Mouse (Mus musculus) testis, postnatal 10 days (tissue): ENCODE results near the gene Hormad2.

Experiments
- DNase-seq: peaks from one replicate; pipeline ENCODE4 v3.0.0; 2021; ENCODE audit warnings: low spot score

The Hormad2 gene

DNA sequence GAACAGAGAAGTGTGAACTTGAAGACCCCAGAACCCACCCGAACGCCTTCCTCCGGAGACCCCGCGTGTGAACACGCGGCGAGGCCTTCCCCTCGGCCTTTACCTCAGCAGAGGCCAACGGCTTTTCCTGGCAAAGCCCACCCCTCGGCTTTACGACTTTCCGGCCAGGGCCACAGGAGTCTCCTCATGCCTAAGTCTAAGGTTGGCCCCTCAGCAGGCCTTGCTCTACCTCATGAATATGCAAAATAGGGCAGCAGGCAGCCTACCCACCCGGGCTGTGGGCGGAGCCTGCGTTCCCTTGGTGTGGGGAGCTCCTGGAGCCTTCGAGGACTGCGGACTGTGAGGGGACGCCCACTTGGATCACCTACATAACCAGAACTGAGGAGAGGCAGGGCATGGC, at the start of gene Hormad2:
Gene Hormad2, minus strand, starts transcription at position 128 of the 400 bp plus-strand sequence.
- DNase-seq: peak; percentile 69

DNA sequence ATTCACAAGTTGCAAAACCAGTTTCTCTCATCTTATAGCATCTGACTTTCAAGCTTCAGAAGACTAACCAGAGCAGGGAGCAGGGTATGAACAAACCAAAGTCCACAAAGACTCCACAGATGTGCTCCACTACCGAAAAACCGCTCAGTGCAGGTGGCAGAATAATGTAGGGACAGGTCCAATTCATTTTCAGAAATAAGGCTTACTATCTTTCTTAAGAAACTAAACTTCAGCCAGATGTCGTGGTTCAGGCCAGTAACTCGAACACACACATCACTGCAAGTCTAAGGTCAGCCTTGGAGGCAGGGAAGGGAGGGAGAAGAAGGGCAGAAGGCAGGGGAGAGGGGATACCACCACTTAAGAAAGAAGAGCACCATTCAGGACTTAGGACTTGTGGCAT, 48.3 kb upstream of the Hormad2 start:
- no peak for DNase-seq

DNA sequence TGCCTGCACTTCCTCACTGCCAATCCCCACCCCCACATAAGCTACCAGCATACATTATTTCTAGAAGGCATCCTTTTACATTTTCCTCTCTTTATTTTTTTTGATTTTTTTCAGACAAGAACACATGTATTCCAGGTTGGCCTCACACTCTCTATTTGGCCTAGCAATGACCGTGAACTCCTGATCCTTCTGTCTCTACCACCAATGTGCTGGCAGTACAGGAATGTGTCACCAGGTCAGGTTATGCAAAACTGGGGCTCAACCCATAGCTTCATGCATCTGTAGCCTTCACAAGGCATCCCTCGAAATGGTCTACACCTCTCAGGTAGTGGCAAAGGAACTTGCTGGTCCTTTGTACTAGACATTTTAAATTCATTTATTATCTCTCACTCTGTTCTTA, 47.9 kb upstream of the Hormad2 start:
- DNase-seq: no peak

DNA sequence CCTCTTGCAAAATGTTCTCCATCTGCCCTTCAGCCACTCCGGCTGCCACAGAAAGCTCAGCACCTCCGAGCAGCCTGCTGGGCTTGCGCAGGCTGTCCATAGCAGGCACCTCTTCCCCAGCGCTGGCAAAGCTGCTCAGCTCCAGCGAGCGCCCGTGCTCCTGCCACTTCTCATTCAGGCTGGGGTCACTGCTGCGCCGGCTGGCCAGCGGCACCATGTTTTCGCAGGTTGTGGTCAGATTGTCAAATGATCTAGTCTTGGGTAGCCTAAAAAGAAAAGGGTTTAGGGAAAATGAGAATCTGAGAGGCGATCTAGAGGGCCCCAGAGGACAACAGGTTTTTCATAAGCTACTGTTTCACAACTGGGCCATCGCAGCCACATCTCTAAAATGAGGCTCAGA, 47.5 kb upstream of the Hormad2 start:
- DNase-seq: no peak

DNA sequence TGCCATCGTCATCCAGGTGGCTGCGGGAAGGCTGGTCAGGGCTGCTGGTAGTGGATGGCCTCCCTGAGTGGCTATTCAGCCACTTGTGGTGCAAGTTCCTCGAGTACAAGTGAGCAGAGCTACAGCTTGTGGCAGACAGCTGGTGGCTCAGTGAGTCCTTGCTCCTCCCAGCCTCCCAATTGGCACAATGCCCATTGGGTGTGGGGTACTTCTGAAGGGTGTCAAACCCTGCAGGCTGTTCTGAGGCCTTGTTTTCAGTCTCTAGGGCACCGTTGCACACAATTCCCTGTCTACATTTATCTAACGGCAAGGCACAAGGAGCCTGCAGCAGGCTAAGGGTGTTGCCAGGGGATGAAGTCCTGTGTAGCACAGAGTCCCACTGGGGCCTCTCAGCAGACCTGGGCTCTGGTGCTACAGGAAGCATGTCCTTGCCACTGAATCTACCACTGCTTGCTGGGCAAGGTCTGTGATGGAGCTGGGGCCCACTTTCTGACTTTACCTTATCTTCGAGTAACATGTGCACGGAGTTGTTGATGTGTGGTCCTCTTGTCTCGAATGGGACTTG, 46.6 kb upstream of the Hormad2 start:
- peak; percentile 59 for DNase-seq

DNA sequence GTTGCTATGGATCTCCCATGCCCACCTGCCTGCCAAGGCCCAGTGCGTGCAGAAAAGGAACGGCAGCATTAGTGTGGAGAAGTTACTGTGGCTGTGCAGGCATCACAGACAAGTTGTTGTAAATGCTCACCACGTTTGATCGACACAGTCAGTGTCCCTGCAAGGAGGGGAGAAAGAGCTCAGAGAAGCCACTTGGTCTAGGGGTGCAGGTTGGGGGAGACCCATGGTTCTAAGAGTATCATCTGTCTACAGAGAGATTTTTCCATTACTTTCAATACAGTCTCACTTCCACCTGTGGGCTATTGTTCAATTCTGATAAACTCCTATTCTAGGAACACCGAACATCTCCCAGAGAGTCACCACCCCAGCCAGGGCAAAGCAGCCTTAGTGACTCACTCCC, 43.6 kb upstream of the Hormad2 start:
- DNase-seq: no peak

DNA sequence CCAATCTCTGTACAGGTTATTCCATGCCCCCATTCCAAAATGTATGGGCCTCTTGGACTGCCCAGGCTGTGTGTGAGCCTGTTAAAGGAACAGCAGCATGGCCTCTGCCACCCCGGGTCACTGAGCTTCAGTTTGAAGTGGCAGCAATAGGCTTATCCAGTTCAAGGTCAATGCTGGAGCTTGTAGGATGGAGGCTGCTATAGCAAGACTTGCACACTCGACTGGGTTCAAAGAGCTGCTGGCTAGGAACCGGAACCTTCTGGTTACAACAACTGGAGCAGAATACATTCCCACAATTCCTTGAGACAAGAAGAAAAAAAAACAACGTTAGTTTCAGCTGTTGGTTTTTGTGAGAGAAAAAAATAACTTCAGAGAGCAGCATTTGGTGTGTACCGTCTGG, 41.7 kb upstream of the Hormad2 start:
- DNase-seq: no peak

DNA sequence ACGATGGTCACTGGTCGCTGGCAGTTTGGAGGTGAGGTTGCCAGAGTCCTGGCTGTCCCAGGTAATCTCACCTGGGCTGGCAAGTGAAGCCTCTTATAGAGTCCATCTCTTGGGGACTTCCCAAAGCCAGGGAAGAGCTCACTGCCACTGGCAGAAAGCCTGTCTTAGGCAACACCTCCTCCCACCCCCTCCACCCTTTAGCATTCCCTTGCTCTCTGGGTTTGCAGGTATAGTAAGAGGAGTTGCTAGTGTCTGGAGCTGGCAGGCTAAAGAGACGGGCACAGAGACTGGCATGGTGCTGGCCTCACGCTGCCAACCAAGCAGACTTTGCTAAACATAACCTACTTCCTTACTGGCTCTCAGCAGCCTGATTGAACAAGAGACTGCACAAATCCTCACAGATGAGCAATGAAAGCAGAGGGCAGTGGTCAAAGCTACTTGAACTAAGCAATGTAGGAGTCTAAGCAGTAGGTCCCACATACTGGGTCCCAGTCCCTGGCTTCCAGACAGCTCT, 35.3 kb upstream of the Hormad2 start:
- no peak for DNase-seq

DNA sequence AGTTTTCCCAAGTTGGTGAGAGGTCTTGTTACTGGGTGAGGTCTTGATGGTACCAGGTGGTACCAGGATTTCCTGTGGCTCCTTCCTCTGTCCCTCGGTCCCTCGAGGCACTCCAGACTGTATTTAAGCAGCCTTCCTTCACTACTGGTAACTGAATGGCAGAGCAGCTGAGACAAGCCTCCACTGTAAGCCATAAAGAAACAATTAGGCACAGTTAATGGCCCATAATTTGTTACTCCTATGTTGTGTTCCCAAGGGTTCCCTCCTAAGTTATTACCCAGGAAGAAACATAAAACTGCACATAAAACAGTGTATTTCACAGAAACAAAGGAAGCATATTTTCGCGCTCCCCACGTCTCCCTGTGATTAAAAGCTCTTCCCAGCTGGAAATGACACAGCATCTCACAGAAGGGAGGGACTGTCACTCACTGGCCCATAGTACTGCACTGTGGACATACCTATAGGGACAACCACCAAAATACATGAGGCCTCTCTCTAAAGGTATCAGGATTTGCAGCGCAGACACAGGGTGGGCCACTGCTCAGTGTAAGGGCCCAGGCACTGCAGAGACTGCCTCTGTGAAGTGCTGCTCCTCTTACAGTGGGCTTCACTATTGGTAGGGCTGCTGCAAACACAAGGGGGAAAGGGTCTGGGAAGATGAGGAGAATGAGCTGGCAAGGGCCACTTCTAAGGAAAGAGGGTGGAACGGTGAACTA, 31.7 kb upstream of the Hormad2 start:
- no peak for DNase-seq

DNA sequence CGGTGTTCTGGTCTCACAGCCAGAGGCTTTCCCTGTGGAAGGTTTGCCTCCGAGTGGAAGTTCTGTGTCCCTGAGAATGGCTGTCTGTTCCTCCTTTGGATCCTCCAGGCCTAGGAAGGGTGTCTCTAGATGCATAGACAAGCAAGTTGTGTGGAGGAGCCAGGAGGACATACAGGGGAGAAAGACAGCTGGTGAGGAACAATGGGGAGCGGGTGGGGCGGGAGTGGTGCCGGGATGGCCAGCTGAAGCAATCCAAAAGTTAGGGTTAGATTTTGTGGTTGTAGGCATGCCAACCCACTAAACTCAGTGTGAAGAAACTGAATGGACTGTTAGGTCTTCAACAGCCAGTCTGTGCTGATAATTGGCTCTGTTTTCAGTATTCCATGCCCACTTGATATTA, 30.8 kb upstream of the Hormad2 start:
- DNase-seq: no peak

DNA sequence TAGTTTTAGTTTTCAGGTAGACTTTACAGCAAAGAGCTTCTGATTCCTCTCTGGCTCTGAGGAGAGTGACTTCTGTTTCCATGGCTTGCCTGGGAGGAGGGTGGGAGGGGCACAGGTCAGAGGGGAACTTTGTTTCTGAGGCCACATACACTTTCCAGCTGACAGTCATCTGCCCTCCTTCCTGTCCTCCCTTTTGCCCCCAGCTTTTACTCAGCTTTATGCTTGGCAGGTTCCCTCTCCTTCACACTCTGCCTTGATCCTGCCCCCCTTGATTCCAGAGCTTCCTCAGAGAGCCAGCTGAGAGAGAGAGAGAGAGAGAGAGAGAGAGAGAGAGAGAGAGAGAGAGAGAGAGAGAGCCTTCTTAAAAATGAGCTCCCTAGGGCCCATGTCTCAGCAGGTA, 30.3 kb upstream of the Hormad2 start:
- DNase-seq: no peak

DNA sequence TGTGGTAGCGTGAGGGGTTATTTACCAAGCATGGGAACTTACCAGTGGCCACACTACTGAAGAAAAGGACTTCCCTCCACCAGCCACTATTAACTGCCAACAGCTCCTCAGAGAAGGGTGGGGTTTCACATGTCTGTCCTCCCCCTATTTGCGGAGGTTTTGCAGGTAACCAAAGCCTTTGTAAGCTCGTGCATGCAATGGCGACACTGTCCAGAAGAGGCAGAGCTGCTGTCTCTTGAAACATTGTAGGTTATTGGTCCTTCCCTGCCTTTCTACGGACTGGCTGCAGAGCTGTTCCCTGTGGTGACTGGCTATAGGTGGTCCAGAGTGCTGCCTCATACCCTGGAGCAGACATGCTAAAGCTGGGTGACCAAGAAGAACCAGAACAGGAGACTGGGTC, 28.2 kb upstream of the Hormad2 start:
- DNase-seq: no peak

DNA sequence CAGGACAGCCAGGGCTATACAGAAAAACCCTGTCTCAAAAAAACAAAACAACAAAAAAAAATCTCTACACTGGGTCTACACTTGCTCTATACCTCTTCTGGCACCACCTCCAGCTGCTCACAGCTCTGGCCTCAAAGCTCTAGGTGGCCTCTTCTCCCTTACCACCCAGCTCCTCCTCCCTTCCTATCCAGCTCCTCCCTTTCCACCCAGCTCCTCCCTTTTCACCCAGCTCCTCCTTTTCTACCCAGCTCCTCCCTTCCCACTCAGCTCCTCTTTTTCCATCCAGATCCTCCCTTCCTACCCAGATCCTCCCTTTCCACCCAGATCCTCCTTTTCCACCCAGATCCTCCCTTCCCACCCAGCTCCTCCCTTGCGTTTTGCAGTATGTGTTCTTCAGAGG, 26.5 kb upstream of the Hormad2 start:
- no peak for DNase-seq

DNA sequence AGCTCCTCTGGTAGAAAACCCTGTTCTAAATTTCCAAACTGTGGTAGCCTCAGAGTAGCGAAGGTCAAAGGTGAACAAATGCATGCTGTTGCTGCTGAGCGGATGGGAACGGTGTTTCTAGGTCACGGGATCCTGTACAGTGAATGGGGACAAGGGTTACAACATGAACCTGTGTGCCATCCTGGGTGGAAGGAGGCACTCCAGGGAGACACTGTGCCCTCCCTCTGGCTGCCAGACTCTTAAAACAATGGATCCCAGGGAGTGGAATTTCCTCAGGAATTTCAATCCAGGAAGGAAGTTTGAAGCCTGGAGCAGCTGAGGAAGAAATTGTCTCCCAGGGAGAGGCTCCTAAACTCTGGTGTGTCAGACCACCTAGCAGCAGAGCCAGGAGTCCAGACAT, 25.3 kb upstream of the Hormad2 start:
- no peak for DNase-seq

DNA sequence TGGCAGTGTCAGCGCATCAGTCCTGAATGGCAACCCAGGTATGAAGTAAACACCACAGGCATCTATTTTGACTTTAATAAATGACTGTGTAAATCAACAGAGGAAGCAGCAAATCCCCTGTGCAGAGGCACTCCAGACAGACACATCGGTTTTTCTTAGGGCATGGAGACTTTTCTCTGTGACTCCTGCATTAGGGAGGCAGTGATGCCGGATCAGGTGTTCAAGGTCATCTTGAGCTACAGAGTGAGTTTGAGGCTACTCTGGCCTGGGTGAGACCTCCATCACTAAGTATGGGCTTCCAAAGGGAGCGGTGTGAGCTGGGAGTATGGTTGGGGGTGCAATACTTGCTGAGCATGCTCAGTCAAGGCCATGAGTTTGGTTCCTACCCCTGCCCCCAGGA, 23.7 kb upstream of the Hormad2 start:
- no peak for DNase-seq

DNA sequence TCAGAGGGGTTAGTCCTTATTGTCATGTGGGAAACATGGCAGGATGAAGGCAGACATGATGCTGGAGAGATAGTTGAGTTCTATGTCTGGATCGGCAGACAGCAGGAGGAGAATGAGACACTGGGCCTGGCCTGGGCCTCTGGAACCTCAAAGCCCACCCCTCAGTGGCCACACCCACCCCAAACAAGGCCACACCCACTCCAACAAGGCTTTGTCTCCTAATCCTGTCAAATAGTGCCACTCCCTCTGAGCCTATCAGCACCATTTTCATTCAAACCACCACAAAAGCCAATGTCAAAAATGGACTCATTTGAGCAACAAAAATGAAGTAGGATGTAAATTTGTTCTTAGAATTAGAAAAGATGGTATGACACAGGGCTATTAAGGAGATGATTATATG, 23.3 kb upstream of the Hormad2 start:
- no peak for DNase-seq

DNA sequence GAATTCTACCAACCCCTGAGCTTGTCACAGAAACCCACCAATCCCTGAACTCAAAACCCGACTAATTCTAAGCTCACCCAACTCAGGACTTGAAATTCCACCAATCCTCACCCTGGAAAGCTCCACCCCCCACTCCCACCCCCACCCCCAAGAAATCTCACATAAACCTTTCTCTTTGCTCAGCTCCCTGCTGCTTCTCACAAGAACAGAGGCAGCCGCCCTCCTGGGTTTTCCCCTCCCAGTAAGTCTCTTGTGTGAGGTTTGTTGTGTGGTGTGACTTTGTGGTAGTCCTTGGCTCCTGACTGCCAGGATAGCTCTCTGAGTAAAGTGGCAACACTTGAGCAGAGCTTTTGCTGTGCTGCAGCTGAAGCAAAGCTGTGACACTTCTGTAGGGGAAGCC, 22.0 kb upstream of the Hormad2 start:
- no peak for DNase-seq

DNA sequence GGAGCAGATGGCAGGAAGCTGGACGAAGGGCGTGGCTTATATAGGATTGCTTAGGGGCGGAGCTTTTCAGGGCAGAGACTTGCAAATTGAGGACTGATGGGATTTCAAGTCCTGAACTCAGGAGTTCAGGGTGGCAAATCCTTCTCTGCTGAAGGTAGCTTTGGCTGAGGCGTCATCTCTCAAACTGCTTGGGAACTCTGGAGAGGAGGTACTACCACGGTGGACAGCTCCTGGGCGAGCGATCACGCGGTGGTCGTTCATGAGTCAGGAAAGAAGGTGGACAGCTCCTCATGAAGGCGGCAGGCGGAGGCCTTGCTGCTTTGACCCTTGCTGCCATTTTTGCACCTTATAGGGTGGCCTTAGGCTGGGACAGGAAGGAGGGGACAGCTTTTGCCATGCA, 20.2 kb upstream of the Hormad2 start:
- DNase-seq: no peak

DNA sequence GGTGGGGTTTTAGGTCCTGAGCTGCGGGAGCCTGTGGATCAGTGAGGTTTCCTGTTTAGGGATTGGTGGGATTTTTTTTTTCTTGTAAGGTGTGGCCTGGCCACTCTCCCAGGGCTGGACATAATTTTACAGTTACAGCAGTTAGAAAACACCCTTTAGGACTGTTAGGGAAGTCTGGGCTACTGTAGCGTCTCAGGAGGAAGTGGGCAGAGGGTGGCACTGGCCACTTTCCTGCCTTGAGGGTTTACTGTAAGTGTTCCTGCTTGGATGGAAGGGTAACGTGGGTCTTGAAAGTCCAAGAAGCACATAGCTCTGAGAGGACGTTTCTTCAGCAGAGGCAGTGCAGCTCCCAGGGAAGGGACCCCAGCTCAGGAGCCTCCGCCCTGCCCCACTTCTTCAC, 19.7 kb upstream of the Hormad2 start:
- no peak for DNase-seq

DNA sequence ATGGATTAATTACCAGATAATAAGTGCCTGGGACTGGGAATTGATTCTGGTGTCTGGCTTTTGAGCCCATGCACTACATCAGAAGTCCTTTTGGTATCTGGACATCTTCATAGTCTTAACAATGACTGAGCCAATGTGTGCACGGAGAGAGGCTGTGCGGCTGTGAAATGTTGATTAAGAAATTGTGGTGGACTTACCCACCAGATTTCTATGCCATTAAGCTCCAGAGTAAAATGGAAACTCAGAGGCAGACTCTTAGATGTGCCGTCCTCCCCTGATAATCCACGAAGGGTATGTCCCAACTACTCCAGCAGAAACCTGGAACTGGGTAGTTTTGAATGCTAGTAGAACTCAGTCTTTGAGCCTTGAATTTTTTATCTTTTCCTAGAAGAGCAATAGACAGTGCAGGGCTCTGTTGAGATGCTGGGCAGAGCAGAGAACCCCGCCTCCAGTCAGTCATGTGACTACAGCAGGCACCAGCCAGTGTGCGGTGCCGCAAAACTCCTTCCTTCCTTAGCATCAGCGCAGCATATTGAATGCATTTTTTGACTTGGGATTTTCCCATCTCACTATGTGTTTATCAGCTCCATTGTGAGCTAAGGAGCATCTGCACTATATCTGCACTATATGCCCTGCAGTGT, 14.1 kb upstream of the Hormad2 start:
- no peak for DNase-seq

DNA sequence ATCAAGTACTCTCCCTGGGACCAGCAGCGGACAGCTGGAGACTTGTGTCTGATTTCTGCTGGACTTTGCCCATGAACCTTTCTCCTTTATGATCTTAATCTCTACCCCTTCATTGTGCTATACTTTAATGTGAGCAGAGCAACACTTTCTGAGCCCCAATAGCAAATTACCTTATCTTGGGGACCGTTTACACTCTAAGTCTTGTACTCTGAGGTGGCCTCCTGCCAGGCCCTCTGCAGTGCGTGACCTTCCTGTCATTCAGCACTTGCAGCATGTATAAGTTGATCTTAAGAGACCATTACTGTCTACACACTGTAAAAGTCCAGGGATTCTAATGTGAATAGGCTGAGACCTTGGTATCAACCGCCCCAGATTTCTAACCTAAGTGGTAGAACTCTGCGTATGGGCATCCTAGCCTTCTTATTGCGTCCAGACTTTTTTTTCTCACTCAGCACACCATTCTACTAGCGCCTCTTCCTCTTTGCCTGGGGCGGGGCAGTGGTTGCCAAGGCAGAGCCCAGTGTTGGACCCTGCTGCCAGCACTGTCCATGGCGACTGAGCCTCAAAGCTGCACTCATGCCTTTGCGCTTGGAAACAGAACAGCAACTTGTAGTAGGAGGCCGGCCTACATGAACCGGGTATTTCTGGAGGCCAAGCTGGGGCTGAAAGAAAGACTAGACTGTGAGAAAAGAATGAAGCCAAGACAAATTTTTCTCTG, 11.7 kb upstream of the Hormad2 start:
- DNase-seq: no peak

DNA sequence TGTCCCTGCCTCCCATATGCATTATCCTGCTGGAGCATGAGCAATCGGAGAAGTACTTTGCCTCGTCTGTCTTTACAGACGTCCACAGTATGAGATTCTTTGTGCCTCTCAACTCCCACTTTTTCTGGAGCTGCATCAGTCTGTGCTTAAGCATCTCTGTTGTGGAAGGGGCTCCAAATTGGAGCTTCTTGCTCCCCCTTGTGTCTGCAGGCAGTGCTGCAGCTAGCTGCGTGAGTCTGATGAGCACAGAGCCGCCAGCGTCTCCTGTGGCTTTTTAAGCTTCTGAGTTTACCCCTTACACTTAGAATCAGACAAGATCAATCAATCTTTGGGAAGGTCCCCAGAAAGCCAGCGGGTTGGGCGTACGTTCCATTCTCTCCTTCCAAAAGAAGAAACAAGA, 10.2 kb upstream of the Hormad2 start:
- DNase-seq: peak; percentile 76
